Mouse (Mus musculus) urinary bladder, postnatal 14 days (tissue): ENCODE measurements around the gene Ano10.
A peak's percentile ranks its signal among the peaks of the same experiment; 100 is the strongest.

Experiments
- DNase-seq: peaks from one replicate; pipeline ENCODE4 v3.0.0; 2021; ENCODE audit warnings: low spot score

The Ano10 gene

DNA sequence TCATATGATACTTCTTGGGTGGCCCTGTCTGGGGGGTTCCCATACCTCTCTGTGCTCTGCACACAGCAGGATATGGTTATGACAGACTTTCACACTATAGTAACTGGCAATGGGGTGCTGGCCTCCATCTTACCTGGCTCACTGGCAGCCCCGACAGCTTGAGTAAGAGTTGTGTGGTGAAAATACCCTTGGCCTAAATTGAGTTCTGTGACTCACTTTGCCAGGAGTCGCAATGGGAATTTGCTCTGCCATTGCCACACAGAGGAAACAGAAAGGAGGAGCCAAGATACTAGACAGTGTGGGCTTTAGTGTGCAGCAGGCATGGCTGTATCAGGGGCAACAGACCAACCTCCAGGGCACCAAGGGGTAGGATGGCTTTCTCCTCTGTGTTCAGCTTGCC lies 4.0 kb downstream of the Ano10 start:
- no peak for DNase-seq

DNA sequence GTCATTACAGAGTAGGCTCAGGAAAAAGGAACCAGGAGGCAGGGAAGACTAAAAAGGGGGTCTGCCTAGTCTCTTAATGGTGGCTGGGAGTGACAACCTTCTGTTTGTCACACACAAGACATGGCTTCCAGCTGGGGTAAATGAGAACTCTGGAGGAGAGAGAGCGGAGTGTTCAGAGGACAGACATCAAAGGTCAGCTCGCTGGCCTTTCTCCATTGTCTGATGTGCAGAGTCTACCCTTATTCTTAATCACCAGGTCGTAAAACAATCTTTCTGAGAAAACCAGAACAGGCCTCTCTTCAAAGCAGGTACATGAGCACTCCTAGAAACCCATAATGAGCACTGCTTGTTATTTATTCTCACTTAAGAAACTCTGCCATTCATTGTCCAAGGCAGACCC lies 5.8 kb downstream of the Ano10 start:
- DNase-seq = no peak

DNA sequence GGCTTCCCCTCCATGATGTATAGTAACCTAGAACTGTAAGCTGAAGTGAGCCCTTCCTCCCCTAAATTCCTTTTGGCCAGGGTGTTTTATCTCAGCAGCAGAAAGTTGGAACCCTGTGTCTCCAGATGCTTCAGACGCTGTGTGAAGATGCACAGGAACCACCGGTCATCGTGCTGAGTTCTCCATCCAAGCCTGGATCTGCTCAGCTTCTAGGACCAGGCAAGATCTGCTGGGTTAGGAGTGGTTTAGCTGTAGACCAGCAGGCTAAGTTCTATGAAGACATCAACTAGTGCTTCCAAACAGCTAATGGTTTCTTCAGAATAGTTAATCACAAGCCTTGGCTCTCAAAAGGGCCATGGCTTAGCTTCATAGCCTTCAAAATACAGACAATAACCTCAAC lies 6.7 kb downstream of the Ano10 start:
- DNase-seq = no peak

DNA sequence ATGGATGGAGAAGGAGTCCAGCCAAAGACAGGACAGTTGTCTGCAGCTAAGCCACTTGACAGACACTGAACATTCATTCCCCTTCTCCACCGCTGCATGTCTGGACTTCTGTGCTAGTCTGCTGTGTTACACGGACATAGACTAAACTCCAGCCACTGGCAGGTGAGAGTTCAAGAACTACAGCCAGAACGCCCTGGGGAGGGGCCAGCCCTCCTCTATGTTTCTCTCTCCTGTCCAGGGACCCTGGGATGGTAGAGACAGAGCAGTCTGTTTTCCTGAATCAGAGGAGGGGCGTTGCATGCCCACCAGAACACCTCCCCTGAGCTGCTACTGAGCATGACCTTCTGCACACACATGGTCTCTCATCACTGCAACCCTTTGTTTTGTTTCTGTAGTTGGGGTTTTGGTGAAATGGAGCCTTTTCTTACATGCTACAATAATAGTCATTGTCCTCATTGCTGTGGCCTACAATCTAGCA lies 8.4 kb downstream of the Ano10 start:
- no peak for DNase-seq

DNA sequence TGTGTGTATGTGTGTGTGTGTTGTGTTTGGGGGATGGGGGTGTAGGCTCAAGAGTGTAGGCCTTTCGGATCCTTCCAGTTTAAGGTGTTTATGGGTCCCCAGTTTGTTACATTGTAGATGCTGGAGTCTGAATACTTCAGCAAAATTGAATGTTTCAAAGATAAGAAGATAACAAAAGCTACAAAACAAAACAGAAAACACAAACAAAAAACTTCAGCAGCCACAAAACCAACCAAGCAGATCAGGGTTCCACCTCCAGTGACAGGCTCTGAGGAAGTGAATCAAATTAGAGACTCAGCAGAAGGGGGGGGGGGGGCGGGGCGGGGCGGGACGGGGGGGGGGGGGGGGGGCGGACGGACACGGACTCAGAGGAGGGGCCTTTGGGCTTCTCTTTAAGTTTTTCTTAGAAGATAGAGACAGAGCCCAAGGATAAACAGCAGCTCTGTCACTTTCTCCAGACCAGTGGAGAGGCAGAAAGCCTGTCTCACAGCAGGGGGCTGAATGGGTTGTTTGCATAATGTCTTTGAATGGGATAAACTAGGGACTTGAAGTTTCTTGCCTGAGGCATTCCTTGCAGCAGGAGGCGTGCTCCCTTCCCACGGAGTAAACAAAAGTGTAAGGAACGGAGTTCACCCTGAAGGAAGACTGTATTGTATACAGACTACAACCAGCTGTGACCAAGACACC lies 8.9 kb downstream of the Ano10 start:
- DNase-seq = peak; percentile 17

DNA sequence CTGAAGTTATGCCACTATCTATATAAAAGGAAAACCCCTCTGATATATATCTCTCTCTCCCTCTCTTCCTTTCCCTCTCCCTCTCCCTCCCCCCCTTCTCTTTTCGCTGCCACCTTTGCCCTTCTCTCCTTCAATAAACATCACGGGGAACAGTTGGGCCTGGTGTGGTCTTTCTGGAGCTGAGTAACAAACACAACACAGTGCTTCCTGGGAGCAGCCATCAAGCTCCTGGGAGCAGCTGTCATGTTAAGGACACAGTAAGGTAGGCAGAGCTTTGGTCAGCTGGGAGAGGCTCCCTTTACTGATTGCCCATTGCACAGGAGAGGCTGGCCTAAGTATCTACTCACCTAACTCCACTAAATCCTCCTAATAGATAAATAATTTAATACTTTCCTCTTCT lies 9.5 kb downstream of the Ano10 start:
- no peak for DNase-seq

DNA sequence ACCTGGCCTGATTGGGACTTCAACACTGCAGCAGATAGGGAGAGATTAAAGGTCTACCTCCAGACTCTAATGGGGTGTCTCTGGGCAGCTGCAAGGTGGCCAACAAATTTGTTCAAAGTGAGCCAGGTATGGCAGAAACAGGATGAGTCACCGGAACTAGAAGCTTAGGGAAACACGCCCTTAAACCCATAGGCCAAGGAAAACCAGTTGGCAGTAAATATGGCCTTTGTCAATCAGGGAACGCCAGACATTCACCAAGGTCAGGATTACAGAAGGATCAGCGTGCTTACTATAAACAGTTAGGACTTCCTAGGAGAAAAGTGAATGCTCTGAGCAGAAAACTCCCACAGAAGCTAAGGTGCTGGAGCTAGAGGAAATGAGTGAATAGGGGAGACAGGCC lies 13.2 kb downstream of the Ano10 start:
- DNase-seq = no peak

DNA sequence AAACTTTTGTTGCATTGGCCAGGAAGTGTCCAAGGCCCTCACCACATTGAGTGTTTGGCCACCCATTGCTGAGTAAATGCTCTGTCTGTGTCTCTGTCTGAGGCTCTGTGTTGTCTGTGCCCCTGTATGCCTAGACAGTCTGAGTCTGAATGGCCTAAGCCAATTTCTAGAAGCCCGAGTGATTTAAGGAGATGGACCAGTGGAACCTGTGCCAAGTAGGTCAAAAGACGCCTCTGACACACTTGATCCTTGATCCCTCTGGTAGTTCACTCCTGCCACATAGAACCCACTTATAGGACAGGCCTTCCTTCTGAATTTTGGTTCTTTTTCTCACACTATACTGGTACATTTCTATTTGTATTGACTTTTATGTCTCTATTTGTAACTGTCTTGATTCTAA lies 17.6 kb downstream of the Ano10 start:
- no peak for DNase-seq

DNA sequence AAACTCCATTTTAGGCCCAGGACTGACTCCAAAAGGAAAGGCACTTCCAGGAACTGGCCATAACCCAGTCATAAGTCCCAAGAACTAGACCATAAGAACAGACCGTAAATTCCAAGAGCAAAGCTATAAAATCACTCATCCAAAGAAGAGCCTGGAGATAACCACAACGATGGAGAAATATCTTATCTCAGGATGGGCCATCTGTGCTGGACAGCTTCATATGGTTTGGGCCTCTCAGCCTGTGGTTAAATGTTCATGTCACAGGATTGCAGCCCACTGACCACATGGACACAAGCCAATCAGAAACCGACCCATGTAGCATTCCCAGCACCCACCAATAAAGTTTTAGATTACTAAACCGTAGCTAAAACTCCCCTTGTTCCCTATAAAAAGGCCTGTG lies 18.1 kb downstream of the Ano10 start:
- DNase-seq = no peak

DNA sequence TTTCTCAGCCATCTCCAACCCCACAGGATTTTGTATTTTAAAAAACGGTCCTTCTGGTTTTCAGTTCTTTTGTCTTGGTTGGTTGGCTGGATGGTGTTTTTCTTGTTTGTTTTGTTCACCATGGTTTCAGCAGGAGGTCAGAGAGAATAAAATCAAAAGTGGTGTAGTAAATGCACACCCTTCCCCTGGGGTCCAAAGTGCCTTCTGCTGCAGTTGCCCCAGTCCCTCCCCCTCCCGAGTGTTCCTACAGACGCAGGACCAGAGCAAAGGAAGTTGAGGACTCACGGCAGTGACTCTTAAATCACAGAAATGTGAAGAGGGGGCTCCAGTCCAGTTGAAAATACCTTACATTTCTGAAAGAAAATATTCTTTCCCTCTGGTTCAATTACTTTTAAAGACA lies 19.9 kb downstream of the Ano10 start:
- no peak for DNase-seq

DNA sequence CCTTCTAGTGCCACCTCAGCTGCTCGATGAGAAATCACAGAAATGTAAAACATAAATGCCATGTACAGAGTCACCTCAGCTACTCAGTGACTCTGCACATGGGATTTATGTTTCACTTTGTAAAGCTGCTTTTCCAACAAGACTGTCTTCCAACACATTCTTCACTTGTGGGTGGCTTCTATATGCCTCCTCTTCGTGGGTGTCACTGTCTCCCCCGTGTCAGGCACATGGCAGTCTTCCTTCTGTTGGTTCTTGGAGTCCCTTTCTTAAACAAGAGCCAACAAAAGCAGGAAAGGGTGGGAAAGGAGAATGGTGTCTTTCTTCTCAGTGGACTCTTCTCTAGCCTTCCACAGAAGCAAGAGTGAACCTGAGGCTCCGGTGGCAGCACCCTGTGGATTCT lies 20.3 kb downstream of the Ano10 start:
- DNase-seq = no peak

DNA sequence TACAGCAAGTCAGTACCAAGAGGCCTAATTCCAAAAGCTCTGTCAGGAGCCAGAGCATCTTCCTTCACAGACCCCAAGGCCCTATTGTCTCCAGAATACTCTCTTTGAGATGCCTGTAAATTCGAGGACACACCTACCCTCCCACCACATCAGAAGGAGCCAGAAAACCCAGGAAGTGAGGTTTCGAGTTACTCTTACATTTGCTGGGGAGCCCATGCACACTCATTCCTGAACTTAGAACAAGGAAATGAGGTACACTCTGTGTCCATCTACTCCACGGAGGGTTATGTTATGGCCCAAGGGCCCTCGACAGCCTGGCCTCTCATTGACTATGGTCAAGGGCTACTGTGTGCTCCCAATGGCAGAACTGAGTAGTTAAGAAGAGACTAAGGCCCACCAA lies 22.4 kb downstream of the Ano10 start:
- no peak for DNase-seq

DNA sequence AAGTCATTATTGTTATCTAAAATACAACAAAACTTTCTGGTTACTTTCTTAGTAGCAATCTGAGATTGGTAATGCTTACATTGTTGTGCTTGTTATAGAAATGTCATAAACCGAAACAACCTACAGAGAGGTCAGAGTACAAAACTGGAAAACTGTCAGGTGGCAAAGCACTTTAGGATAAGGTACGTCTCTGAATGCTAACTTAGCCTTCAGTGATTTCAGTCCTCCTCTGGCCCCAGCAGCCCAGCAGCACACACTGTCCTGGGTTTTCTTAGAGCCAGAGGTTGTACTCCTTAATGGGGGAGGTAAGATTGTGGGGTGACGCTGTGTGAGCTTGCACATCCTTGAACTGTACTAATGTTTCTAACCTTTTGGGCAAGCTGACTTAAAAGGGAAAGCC lies 22.9 kb downstream of the Ano10 start:
- DNase-seq = no peak

DNA sequence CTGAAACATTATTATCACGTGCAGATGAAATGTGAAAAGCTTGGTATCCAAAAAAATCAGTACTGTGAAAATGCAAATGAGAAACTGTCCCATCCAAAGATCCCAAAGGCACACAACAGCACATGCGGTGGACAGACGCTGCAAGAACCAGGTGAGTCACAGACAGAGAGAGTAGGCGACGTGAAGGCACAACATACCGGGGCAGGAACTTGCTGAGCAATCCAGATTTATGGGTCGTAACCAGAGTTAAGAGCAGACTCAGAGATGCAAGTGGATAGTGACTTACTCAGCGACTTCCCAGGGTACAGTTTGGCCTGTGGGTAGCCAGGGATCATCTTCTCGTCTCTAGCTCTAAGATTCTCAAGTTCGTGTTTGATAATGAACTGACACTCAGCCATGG lies 23.3 kb downstream of the Ano10 start:
- no peak for DNase-seq

DNA sequence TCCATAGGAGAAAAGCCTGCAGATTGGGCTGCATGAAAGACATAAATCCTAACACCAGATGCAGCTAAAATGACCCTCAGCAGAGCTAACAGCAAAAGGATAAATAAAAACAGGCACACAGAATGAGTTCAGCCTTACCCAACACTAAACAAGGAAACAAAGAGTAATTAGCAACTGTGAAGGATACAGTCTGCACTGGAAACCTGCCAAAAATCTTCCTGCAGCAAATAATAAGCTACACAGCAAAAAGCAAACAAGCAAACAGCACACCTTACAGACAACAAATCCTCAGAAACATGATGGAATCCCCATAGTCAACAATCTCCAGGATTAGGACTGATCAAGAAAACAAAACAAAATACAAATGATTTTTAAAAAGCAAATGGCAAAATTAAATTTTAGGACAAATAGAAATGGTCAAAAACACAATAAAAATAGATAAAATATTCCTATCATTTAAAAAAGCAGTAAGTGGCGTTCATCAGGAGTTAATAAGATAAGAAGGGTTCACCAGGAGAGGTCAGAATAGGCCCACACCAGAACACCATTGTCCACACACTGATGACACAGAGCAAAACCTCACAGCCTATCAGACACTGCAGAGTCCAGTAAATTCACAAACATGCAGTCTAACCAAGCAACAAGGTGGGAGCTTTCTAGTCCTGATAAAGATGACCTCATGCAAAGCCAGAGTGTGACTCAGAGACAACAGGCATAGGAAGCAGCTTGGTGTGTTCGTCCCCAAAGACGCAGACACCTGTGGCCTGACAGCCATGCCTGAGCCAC lies 24.8 kb downstream of the Ano10 start:
- DNase-seq = no peak

DNA sequence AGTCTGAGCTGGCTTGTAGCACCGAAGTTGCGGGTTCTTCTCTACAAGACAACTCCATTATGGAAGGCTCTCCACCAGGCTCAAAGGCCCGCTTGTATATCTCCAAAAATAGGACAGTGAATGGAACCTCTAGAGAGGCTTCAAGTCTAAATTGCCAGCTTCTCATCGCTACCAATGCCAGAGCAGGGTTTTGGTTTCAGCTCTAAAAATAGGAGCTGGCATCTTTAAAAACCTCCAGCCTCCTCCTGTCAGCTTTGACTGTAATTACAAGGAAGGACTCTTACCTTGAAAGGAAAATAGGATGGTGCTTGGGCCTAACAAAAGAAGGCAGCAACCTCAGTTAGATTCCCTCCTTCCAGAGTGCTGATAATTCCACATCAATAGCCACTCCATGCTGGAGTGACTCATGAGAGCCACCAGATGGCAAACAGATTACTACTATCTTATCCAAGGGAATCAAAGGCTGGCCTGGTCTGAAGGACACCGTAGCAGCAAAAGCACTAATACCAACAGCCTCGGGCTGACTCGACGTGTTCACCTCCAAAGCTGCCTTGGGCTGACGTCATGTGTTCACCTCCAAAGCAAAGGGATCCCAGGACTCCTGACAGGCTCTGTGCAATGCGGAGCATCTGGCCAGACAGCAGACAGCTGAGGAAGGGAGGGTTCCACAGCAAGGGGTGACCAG lies 28.6 kb downstream of the Ano10 start:
- no peak for DNase-seq

DNA sequence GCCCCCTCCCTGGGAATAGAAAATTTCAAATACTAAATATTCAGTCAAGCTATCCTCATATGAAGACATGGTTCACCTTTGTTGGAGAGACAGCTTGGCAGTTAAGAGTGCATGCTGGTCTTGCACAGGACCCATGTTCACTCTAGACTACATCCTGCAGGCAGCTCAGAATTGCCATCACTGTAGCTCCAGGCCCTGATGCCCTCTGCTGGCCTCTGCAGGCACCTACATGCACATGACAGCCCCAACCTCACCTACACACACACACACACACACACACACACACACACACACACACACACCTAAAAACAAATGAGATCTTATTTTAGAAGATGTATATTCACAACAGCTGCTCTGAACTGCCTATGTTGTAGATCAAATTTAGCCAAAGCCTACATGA lies 31.1 kb downstream of the Ano10 start:
- DNase-seq = no peak

DNA sequence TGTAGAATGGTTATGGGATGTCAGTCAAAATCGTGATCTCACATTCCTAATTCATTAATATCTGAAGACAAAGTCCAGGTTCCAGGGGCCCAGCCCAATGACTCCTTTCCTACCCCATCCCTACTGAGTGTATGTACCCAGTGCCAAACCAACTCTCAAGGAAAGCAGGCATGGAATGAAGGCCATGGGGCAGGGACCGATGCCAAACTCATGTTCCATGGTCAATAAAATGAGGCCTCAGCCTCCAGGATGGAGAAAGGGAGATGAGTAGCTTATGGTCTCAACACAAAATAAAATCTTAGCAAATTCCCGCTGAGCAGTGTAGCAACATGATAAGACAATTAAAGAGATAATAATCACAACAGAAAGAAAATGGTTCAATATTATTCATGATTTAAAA lies 39.8 kb downstream of the Ano10 start:
- no peak for DNase-seq

DNA sequence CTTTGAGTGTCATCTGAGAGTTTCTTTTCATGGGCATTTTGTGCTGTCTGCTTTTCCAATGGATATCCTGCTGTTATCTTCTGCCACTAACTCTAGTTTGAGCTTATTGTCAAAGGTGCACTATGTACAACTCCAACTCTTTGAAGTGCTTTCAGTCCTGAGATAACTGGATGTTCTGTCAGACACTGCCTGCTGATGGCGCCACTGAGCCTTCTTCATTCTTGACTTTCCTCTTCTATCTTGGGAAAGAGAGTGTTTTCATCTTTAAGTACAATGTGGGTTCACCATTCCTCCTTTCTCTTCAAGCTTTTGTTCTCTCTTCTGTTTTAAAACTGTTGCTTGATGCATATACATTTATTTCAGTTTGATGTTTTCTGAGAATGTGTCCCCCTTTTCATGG lies 42.1 kb downstream of the Ano10 start:
- DNase-seq = no peak

DNA sequence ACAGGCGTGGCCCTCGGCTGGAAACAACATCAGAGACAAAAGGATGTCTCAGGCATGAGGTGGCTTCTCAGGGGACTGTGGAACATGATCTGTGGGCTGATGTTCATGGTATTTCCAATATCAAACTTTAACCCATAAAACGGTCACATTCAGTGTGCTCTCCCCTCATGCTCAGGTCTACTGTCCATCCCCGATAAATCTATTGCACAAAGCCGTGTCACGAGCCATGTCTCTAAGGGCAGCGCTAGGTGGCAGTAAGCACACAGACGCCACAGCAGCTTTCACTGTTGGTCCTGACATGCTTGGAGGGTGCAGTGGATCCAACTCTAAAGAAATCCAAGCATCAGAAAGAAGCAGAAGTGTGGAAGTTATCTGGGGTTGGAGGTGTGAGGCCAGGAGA lies 46.1 kb downstream of the Ano10 start:
- DNase-seq = peak; percentile 44

DNA sequence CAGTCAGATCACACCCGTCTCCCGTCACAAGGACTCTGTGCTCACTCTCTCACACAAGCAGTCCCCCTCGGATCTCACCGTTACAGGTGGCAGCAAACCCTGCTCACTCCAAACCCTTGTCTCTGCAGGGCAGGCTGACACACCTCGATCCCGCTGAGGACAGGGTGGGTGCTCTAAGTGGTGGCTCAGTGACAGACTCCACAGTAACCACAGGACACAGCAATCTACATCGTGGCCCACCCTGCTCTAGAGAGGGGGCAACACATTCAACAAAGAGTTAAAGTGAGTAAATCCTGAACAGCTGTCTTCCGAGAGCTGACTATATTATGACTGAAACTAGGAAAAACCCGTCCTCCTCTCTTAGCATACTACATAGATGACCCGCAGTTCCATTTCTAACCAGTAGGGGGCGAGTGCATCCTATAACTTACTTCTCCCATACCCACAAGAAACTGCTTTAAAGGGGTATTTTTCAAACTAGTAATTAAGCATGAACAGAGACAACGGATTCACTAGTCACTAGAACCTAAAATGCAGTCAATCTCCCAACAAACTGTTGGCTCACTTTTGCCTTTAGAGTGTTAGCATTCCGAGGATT lies 46.7 kb downstream of the Ano10 start:
- peak; percentile 83 for DNase-seq

DNA sequence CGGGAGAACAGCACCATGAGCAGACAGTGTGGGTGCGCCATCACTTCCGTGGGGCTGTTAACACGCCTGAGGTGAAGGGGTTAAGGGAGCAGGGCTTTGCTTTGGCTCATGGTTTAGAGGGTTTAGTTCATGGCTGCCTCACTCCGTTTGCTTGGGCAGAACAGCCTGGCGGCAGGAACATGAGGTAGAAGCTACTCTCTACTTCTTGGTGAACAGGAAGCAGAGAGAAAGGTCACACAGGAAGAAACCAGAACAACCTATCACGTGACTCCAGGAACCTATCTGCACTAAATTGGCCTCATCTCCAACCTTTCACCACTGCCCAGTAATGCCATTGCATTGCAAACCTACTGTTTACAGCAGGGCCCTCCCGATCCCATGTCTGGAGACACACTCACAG lies 48.3 kb downstream of the Ano10 start:
- no peak for DNase-seq

DNA sequence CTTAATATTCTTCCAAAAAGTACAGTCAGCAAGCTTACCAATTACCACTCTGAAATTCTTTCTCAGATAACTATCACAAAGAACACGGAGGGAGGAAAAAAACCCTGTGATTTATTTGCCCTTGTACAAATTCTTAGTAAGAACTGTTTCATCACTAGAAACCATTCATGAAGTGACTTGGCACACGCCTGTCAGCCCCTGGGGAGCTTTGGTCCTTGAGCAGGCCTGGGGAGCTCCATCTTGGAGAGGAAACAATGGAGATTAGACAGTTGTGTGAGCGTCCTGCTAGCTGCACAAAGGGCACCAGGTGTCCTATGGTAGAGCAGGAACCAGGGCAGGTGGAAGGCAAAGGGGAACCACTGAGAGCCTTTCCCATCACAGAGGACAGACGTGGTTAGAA lies 48.8 kb downstream of the Ano10 start:
- no peak for DNase-seq
